Mouse (Mus musculus) induced T-regulatory cell, adult 2 months (primary cell): ENCODE measurements at regions not wholly inside any gene's neighbourhood (a gene's known extent, or its start where the extent isn't known, plus 50 kb on each side); places are given as distances from the start of the nearest gene placed in this dataset.

Source experiments
- DNase-seq: peaks from one replicate; pipeline ENCODE4 v3.0.0-alpha.2; 2012; ENCODE audit warnings: low read depth

DNA sequence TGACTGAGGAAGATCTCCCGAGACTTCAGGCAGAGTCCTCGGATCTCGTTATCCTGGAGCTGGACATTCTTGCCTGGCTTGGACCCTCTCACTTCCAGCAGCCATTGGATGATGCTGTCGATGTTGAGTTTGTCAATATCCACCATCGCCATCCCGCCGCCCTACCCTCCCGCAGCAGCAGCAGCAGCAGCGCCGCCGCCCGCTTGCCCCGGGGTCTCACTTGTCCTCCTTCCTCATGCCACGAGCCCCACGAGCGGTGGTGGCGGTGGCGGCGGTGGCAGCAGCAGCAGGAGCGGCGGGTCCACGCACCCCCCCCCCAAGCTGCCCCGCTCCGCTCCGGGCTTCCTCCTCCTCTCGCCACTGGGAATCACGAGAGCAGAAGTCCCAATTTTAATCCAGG lies 115.1 kb upstream of the Taf1b start:
- no peak for DNase-seq

DNA sequence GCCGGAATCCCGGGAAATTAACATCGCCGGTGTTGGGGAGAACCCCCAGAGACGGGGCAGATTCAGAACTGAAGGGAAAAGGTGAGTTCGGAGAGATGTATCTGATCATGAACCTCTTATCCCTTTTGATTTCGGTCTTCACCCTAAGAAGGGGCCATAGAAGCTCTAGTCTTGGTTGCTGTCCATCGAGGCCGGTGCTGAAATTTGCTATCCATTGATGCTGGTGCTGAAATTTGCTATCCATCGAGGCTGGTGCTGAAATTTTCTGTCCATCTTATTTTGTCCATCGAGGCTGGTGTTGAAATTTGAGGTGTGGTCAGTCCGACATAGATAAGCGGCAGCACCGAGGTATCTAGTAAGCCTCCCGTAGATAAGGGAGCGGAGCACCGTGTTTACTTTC lies 73.2 kb upstream of the Taf1b start:
- DNase-seq: peak; percentile 23
